Mouse (Mus musculus) neural tube, embryonic 15.5 days (tissue): ENCODE measurements around the gene Xrcc3. TPM values are rescaled to one million over a fixed set of nuclear protein-coding genes. Genes with fewer than 3 reads are reported as not detected.

Source experiments
- ATAC-seq: fragments of 200-750 bp; cut with Nextera tagmentation; 2 replicates; pipeline ENCODE4 v1.8.0; 2017; ENCODE audit warnings: mild to moderate bottlenecking, moderate TSS enrichment, moderate library complexity; ENCODE audit not compliant: low FRiP score
- H3K27ac ChIP-seq: fragments of 300-500 bp; sonication (generic); replicated peaks from 2 replicates; pipeline ENCODE4 v1.5.1; 2015; ENCODE audit warnings: mild to moderate bottlenecking, inconsistent platforms
- H3K27me3 ChIP-seq: fragments of 300-500 bp; sonication (generic); replicated peaks from 2 replicates; pipeline ENCODE4 v1.6.1; 2015; ENCODE audit warnings: inconsistent platforms
- H3K36me3 ChIP-seq: fragments of 300-500 bp; sonication (generic); 2 replicates; pipeline ENCODE4 v1.6.1; 2015; ENCODE audit warnings: inconsistent platforms
- H3K4me1 ChIP-seq: fragments of 300-500 bp; sonication (generic); 2 replicates; pipeline ENCODE4 v1.6.1; 2015; ENCODE audit warnings: inconsistent platforms
- H3K4me2 ChIP-seq: fragments of 300-500 bp; sonication (generic); 2 replicates; pipeline ENCODE4 v1.6.1; 2015; ENCODE audit warnings: inconsistent platforms, mild to moderate bottlenecking, moderate library complexity
- H3K4me3 ChIP-seq: fragments of 300-500 bp; sonication (generic); replicated peaks from 2 replicates; pipeline ENCODE4 v1.5.1; 2015; ENCODE audit warnings: mild to moderate bottlenecking, inconsistent platforms
- H3K9ac ChIP-seq: fragments of 300-500 bp; sonication (generic); replicated peaks from 2 replicates; pipeline ENCODE4 v1.6.1; 2015; ENCODE audit warnings: mild to moderate bottlenecking, inconsistent platforms
- H3K9me3 ChIP-seq: fragments of 300-500 bp; sonication (generic); replicated peaks from 2 replicates; pipeline ENCODE4 v1.6.1; 2016; ENCODE audit warnings: inconsistent platforms
- WGBS: fragments of 180-500 bp; shearing (Covaris S2); methylation state at CpG from one replicate; pipeline ENCODE4 v1.1.7; 2015; ENCODE audit warnings: mixed read lengths; 5-methylcytosine and 5-hydroxymethylcytosine counted together
- polyA plus RNA-seq: library from polyadenylated mRNA; unstranded; fragments of >200 nt; fragmentation: Nextera tagmentation; extraction: Ambion mirVana; gene quantifications from 2 replicates; pipeline ENCODE4 v1.2.1, GENCODE M21; 2015

Gene Xrcc3
- polyA plus RNA-seq, 1 experiment from 2014 or later, result 2.5 TPM

DNA sequence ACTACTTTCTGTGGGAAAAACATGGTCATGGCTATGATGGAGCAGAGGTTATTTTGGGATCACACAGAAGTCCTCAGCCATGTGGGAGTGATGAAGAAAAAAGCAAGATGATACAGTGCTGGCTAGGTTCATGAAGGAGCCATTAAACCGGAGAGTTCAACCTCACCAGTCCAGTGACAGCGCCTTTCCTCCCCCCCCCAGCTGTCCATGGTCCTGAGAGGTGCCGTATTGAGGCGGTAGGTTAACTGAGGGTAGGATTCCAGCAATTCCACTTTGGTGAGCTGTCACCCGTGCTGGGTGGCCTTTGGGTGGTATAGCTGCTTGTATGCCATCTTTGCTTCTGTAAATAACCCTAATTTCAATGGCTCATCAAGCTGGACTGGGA, 57.0 kb downstream of the Xrcc3 start:
- WGBS, result 64% methylated on average over 5 of the region's 5 CpGs
- H3K4me3 ChIP-seq, result no peak overlapping the region
- no peak overlapping the region for H3K9ac ChIP-seq
- peaks cover 33% of the 10 kb centered on the region for H3K4me1 ChIP-seq
- no peak overlapping the region for H3K27ac ChIP-seq
- H3K9me3 ChIP-seq, result no peaks in the 10 kb centered on the region
- H3K27me3 ChIP-seq, result no peaks in the 10 kb centered on the region
- no peaks in the 10 kb centered on the region for H3K36me3 ChIP-seq
- no peak overlapping the region for H3K4me2 ChIP-seq
- no peak for ATAC-seq

DNA sequence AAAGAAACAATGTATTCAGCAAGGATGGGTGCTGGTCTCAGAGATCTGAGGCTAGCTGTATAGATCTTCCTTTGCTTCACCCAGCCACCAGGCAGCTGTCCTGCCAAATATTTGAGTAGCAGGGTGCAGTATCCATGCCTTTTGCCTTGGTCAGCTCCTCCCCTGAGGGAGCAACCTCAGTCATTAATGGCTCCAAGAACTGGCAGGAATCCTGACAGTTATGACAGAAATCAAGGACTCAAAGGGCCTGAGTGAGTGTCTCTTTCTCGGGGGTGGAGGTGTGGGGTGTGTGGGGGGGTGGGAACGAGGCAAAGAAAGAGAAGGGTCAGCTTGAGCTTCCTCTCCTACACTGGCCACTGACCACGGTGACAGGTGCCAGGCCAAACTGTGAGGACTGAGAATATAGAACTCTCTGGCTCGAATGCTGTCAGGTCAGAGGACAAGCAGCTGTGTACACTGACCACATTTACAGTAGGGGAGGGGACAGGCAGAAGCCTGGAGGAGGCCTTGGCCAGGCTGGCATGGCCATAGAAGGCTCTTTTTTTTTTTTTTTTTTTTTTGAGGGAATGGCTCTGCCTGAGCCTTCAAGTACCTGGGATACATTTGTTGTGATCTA, 57.5 kb downstream of the Xrcc3 start:
- Histone ChIP-seq H3K27me3 (no peaks in the 10 kb centered on the region), H3K36me3 (no peaks in the 10 kb centered on the region), H3K4me3 (no peak overlapping the region), H3K9ac (no peak overlapping the region), H3K4me2 (no peak overlapping the region), H3K9me3 (no peaks in the 10 kb centered on the region), H3K27ac (no peak overlapping the region), H3K4me1 (peaks cover 28% of the 10 kb centered on the region)
- 65% methylated on average over 4 of the region's 4 CpGs for WGBS
- no peak for ATAC-seq

GRCm38 (mm10) chr12:111755231-111755630, 58.4 kb downstream of the Xrcc3 start:
- H3K27me3 ChIP-seq, result no peaks in the 10 kb centered on the region
- H3K27ac ChIP-seq, result no peak overlapping the region
- peaks cover 19% of the 10 kb centered on the region for H3K4me1 ChIP-seq
- no peak overlapping the region for H3K9ac ChIP-seq
- no peaks in the 10 kb centered on the region for H3K9me3 ChIP-seq
- no peak overlapping the region for H3K4me3 ChIP-seq
- no peaks in the 10 kb centered on the region for H3K36me3 ChIP-seq
- ATAC-seq, result no peak
- H3K4me2 ChIP-seq, result no peak overlapping the region
- 69% methylated on average over 2 of the region's 2 CpGs for WGBS

DNA sequence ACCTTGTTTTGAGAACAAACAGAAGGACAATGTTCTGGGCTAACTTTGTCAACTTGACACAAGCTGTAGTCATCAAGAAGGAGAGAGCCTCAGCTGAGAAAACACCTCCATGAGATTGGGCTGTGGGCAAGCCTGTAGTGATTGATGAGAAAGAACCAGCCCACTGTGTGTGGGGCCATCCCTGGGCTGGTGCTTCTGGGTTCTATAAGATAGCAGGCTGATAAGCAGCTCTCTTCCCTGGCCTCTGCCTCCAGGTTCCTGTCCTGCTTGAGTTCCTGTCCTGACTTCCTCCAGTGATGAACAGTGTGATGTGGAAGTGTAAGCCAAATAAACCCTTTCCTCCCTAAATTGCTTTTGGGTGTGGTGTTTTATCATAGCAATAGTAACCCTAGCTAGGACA, 59.0 kb downstream of the Xrcc3 start:
- Histone ChIP-seq H3K27me3 (no peaks in the 10 kb centered on the region), H3K36me3 (no peaks in the 10 kb centered on the region), H3K4me1 (peaks cover 14% of the 10 kb centered on the region), H3K4me3 (no peak overlapping the region), H3K9me3 (no peaks in the 10 kb centered on the region), H3K4me2 (no peak overlapping the region), H3K27ac (no peak overlapping the region), H3K9ac (no peak overlapping the region)
- no peak for ATAC-seq

DNA sequence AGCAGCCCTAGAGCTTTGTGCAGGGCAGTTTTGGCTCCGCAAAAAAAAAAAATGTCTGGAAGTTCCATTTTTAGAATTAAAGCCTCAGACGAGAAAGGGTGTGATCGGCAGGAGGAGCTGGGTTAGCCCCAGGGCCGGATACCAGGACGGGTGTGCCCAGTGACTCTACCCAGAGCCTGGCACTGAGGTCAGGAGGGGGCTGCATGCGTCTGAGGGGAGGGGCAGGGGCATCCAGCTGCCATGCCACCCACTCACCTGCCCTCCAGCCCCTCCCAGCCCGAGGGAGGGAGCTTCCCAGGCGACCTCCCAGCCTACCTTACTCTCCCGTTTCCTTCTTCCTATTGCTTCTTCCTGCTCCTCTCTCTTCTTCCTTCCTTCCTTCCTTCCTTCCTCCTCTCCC, 60.3 kb downstream of the Xrcc3 start:
- no peak overlapping the region for H3K4me3 ChIP-seq
- no peak overlapping the region for H3K27ac ChIP-seq
- H3K4me2 ChIP-seq, result no peak overlapping the region
- H3K4me1 ChIP-seq, result peaks cover 11% of the 10 kb centered on the region
- no peak overlapping the region for H3K9ac ChIP-seq
- no peaks in the 10 kb centered on the region for H3K9me3 ChIP-seq
- no peaks in the 10 kb centered on the region for H3K27me3 ChIP-seq
- 85% methylated on average over 8 of the region's 9 CpGs for WGBS
- H3K36me3 ChIP-seq, result no peaks in the 10 kb centered on the region
- no peak for ATAC-seq

Other genes with a start within 250 kb of the Xrcc3 start
- gene Mark3, start 239.3 kb downstream of the Xrcc3 start, polyA plus RNA-seq, result 44.4 and 47.0 TPM in 2 replicates
- 1,500 and 1,731 TPM in 2 replicates for gene Ckb, start 141.5 kb downstream of the Xrcc3 start, polyA plus RNA-seq
- 9.6 and 10.8 TPM in 2 replicates for gene Trmt61a, start 135.8 kb downstream of the Xrcc3 start, polyA plus RNA-seq
- gene Bag5, start 100.6 kb downstream of the Xrcc3 start, polyA plus RNA-seq, result 61.5 and 65.2 TPM in 2 replicates
- gene Apopt1, start 100.6 kb downstream of the Xrcc3 start, polyA plus RNA-seq, result 58.5 and 58.8 TPM in 2 replicates
- 504 and 568 TPM in 2 replicates for gene Klc1, start 55.0 kb downstream of the Xrcc3 start, polyA plus RNA-seq
- 39.8 and 64.0 TPM in 2 replicates for gene Zfyve21, start 297 bp upstream of the Xrcc3 start, polyA plus RNA-seq
- gene Ppp1r13b, start 94.2 kb upstream of the Xrcc3 start, polyA plus RNA-seq, result 32.1 and 33.5 TPM in 2 replicates
- gene Atp5mpl, start 153.1 kb upstream of the Xrcc3 start, polyA plus RNA-seq, result 809 and 987 TPM in 2 replicates
- 0.18 and 0.37 TPM in 2 replicates for gene Tdrd9, start 157.7 kb upstream of the Xrcc3 start, polyA plus RNA-seq
- gene Rd3l, start 167.4 kb upstream of the Xrcc3 start, polyA plus RNA-seq, result not detected in 2 replicates